Mouse (Mus musculus): ENCODE results near the gene Gm20388.

The Gm20388 gene

GRCm38 (mm10) chr8:122924091-122924490 is 3013.4 kb downstream of the Gm20388 start:
- DNase-seq (ENCODE audit: low spot score in 2 of 2), result no peak

- no peak for DNase-seq (ENCODE audit: low spot score in 2 of 2)
Measured at GRCm38 (mm10) chr8:122925939-122926722, 3015.5 kb downstream of the Gm20388 start.

GRCm38 (mm10) chr8:122926782-122927181 is 3016.1 kb downstream of the Gm20388 start:
- DNase-seq (ENCODE audit: low spot score in 2 of 2), result no peak

DNA sequence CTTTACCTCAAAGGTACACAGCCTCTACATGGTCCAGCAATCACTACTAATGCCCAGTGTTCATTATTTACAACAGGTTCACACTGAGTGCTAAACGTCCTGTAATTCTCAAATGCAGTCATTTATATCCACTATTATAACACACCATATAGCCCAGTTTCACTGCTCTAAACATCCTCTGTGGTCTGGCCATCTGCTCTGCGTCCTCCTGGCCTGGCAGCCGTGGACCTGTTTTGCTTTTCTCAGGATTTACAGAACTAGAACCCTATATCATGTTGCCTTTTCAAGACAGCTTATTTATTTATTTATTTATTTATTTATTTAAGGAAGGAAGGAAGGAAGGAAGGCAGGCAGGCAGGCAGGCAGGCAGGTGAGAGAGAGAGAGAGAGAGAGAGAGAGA is 3017.2 kb downstream of the Gm20388 start:
- no peak for DNase-seq (ENCODE audit: low spot score in 2 of 2)

GRCm38 (mm10) chr8:122928631-122929224 is 3018.1 kb downstream of the Gm20388 start:
- no peak for DNase-seq (ENCODE audit: low spot score in 2 of 2)

DNA sequence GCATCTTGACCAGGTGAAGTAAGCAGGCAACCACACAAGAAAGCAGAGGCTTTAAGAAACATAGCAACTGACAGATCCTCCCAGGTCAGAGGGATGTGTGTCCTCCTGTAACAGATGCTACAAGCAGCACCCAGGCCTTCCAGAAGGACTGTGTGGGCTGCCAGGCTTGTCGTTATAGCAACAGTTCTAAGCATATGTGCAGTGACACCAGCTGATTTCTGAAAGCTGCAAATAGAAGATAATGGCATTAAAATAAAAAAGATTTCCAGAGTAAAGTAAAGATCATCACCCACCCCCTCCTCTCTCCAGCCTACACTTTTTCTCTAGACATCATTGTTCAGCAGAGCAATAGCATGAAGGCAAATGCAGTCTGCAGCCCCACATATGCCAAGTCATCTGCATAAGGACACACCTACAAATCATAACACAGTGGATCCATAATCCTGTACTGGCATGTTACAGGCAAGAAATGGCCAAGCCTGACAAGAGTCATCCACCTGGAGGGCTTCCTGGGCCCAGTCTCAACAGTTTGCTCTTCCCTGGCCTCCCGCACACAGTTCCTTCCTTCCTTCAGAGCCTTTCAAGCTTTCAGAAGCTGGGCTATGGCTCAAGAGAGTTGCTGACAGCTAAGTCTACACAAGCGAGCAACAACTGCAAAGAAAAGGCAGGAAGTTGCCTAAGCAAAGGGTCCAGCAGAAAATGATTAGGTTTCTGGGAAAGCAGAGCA is 3021.4 kb downstream of the Gm20388 start:
- peak in 1 of 2 experiments; percentile 48 for DNase-seq (ENCODE audit: low spot score in 2 of 2)

DNA sequence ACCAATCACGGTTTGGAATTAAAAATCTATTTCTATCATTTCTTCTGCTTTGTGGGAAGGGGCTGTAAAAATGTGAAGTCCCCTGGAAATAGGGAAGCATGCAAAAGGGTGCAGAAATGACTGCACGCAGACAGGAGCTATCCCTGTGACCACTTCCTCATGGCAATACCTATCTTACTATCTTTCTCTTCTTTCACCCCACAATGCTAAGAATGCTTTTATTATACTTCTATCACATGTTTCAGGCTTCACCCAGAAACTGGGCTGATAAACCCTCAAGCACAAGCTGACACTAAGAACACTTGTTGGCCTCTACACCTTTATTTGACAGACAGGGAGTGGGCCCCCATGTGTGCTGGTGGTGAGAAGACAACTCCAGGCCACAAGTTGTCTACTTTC is 3021.9 kb downstream of the Gm20388 start:
- DNase-seq (ENCODE audit: low spot score in 2 of 2), result no peak

DNA sequence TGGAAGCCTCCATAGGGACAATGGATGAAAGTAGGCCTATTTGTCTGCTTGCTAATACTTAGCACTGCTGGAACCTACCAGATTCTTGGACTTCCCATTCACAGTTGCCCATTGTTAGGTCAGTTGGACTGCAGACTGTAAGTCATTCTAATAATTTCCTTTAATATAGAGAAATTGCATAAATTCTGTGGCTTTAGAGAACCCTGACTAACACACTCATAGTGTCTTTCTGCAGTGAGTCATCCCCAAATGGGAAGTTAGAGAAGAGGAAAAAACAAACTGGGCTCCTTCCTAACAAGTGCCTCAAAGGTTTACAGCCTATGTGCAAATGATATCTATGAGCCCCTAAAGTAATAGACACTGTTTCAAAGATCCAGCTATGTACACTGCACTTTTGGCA is 3023.3 kb downstream of the Gm20388 start:
- DNase-seq (ENCODE audit: low spot score in 2 of 2), result no peak

- DNase-seq (ENCODE audit: low spot score in 2 of 2), result no peak
Measured at GRCm38 (mm10) chr8:122935118-122935517, 3024.5 kb downstream of the Gm20388 start.

DNA sequence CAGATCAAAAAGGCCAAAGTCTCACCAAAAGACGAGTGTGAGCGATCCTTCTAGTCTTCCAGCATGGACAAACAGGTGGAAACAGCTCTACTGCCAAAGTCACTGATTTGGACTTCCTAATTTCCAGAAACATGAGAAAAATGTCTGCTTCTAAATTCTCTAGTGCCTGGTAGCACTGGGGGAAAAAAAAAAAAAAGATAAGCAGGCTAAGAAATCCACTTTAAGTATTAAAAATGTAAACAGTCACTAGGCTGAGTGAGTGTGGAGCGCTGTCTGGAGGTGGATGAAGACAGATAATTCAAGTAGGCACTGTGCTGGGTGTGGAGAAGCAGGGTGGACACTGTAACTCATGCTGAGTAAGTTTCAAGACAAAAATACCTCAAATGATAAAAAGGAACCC is 3025.3 kb downstream of the Gm20388 start:
- no peak for DNase-seq (ENCODE audit: low spot score in 2 of 2)

DNA sequence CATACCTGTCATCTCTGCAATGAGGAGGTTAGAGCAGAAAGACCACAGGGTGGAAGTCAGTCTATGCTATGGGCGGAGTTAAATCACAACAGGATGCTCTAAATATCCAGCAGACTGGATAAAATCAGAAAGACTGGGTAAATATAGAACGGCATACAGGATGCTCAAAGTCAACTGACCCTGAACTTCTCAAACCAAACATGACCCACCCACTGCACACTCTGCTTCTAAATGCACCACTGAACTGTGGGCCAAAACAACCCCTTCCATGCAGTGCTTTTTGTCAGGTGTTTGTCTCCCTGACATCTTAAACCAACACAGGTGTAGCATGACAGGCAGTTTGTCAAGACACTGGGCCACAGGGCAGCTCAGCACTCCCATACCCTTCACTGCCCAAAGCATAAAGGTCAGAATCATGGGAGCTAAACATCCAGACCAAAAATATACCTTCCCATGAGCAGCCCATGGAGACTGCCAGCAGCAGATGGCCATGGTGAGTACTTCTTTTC is 3027.0 kb downstream of the Gm20388 start:
- no peak for DNase-seq (ENCODE audit: low spot score in 2 of 2)

- DNase-seq (ENCODE audit: low spot score in 2 of 2), result no peak
Measured at GRCm38 (mm10) chr8:122938170-122938569, 3027.5 kb downstream of the Gm20388 start.

GRCm38 (mm10) chr8:122938591-122938990 is 3027.9 kb downstream of the Gm20388 start:
- no peak for DNase-seq (ENCODE audit: low spot score in 2 of 2)

- DNase-seq (ENCODE audit: low spot score in 2 of 2), result no peak
Measured at GRCm38 (mm10) chr8:122942803-122943713, 3032.4 kb downstream of the Gm20388 start.

DNA sequence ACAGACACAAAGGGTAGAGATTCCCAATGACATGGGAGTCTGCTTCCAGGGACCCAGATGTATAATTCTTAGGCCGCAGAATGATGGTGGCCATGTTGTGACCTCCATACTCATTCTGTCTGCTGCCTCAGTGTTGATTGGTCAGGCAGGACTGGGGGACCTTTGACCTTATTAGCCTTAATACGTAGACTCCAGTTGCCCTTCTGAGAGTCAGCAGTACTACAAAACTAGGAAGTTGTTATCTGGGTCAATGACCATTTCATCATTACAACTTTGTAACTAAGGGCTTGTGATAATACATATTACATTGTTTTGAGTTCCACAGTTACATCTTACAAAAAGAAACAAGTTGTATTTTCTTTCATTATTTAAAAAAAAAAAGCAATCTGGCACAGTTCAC is 3035.1 kb downstream of the Gm20388 start:
- DNase-seq (ENCODE audit: low spot score in 2 of 2), result no peak

DNA sequence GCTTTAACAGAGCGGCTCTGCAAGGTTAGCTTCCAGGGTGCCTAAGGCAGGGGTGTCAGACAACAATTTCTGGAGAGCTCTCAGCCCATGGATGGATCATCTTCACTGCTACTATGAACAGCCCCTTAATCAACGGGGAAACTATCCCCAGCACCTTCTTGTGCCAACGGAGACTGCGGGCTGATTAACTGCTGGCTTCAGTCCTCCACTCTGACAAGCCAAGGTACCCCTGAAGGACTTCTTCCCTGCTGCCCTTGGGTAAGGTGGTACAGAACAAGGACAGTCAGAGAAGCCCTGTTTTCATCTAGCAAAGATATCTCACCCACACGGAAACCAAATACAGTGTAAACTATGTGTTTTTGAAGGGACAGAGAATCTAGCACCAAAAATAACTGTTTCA is 3039.1 kb downstream of the Gm20388 start:
- no peak for DNase-seq (ENCODE audit: low spot score in 2 of 2)

GRCm38 (mm10) chr8:122951456-122951855 is 3040.8 kb downstream of the Gm20388 start:
- DNase-seq (ENCODE audit: low spot score in 2 of 2), result no peak

DNA sequence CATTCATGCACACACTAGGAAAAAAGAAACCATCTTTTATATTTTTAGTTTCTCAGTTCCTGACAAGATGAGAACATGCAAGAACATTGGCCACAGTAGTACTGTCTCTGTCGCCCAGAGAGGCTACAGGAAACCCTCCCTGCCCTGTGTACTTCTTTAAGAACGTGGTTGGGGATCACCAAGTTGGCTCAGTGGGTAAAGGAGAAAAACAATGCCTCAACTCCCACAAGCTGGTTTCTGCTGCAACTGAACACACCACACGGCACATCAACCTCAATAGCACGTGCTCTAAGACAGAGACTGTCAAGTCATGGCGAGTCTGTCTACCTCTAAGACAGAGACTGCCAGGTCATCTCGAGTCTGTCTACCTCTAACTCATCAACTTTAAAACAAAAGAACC is 3042.4 kb downstream of the Gm20388 start:
- no peak for DNase-seq (ENCODE audit: low spot score in 2 of 2)

DNA sequence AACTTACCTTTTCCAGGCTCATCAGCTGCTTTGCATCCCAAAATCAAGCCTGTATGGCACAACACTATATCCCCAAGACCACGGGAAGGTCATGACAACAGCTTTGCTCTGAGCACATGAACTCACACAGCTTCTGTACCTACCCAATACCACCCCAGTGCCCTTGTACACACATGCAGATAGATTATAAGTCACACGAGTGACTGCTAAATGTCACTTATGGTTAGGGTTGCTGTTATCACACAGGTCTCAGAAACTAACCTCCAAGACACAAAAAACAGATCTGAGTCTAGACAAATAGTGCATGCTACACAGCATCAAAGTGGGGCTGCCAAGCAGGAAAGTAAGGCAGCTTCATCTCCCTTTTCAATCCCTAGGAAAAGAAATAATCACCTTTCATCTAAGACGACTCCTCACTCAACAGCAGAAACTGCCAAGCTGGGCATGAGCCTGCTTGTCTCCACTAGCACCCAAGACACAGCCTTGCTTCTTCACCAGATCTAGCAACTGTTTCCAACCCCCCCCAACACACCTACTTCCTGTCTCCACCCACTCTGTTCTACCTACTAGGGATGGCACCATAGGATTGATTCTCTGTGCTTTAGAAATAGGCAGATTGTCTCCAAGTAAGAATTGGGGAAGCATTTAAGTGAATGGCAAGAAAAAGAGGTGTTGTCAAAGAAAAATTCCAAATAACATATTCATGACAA is 3043.6 kb downstream of the Gm20388 start:
- DNase-seq (ENCODE audit: low spot score in 2 of 2), result no peak

DNA sequence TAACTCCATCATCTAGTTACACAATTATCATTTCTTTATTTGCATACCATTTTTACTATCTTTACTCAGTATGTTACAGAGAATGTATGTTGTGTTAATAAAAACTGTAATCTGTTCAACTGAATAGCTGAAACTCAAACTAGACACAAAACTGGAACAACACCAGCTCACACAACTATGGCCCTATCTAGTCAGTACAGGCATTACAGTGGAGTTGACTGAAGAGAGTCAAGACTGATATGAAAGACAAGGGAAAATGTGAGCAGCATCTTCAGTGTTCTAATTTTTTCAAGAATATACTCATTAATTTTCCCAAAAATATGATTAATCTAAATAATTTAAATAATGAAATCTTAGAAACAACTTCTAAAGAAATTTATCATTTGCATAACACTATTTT is 3044.6 kb downstream of the Gm20388 start:
- DNase-seq (ENCODE audit: low spot score in 2 of 2), result no peak

GRCm38 (mm10) chr8:122955997-122956396 is 3045.4 kb downstream of the Gm20388 start:
- DNase-seq (ENCODE audit: low spot score in 2 of 2), result no peak

All from urinary bladder, adult 18-20 months (tissue).